Mouse (Mus musculus) fibroblast of lung, adult 2 months (primary cell): Measurements from ENCODE around the gene Auts2.

Experiments
- DNase-seq: peaks from one replicate; pipeline ENCODE4 v3.0.0-alpha.2; 2011; ENCODE audit warnings: low read depth

Gene Auts2

GRCm38 (mm10) chr5:132170010-132170409 is 373.1 kb downstream of the Auts2 start:
- DNase-seq = no peak

GRCm38 (mm10) chr5:132168805-132169204 is 374.3 kb downstream of the Auts2 start:
- no peak for DNase-seq

GRCm38 (mm10) chr5:132168224-132168623 is 374.9 kb downstream of the Auts2 start:
- no peak for DNase-seq

- DNase-seq = no peak
These were observed 376.6 kb downstream of the Auts2 start for GRCm38 (mm10) chr5:132166559-132166958.

GRCm38 (mm10) chr5:132163960-132164359 is 379.2 kb downstream of the Auts2 start:
- no peak for DNase-seq

- no peak for DNase-seq
These were observed 381.0 kb downstream of the Auts2 start for GRCm38 (mm10) chr5:132162206-132162533.

- no peak for DNase-seq
These were observed 381.6 kb downstream of the Auts2 start for GRCm38 (mm10) chr5:132161338-132162205.

GRCm38 (mm10) chr5:132144181-132144580 is 399.0 kb downstream of the Auts2 start:
- DNase-seq = no peak

- DNase-seq = no peak
These were observed 402.3 kb downstream of the Auts2 start for GRCm38 (mm10) chr5:132140816-132141215.

- no peak for DNase-seq
These were observed 407.0 kb downstream of the Auts2 start for GRCm38 (mm10) chr5:132135941-132136663.

- DNase-seq = no peak
These were observed 411.2 kb downstream of the Auts2 start for GRCm38 (mm10) chr5:132131948-132132347.

GRCm38 (mm10) chr5:132130577-132130976 is 412.6 kb downstream of the Auts2 start:
- no peak for DNase-seq

- no peak for DNase-seq
These were observed 416.5 kb downstream of the Auts2 start for GRCm38 (mm10) chr5:132126626-132127025.

- DNase-seq = peak; percentile 18
These were observed 427.5 kb downstream of the Auts2 start for GRCm38 (mm10) chr5:132115631-132116030.

GRCm38 (mm10) chr5:132114561-132115301 is 428.4 kb downstream of the Auts2 start:
- DNase-seq = no peak

- peak; percentile 56 for DNase-seq
These were observed 429.7 kb downstream of the Auts2 start for GRCm38 (mm10) chr5:132113480-132113879.

- no peak for DNase-seq
These were observed 430.5 kb downstream of the Auts2 start for GRCm38 (mm10) chr5:132112666-132113065.

GRCm38 (mm10) chr5:132102426-132102825 is 440.7 kb downstream of the Auts2 start:
- no peak for DNase-seq

- DNase-seq = no peak
These were observed 444.7 kb downstream of the Auts2 start for GRCm38 (mm10) chr5:132098461-132098860.

GRCm38 (mm10) chr5:132092721-132093120 is 450.4 kb downstream of the Auts2 start:
- DNase-seq = no peak

GRCm38 (mm10) chr5:132089496-132090250 is 453.5 kb downstream of the Auts2 start:
- DNase-seq = no peak

- no peak for DNase-seq
These were observed 454.6 kb downstream of the Auts2 start for GRCm38 (mm10) chr5:132088585-132088984.
